Mouse (Mus musculus): ENCODE measurements around the gene Cggbp1. TPM values are rescaled to one million over a fixed set of nuclear protein-coding genes. Genes with fewer than 3 reads are reported as not detected.

Cggbp1 gene
- polyA plus RNA-seq, 1 experiment: 37.8 TPM

Other genes starting within 250 kb of the Cggbp1 start
- 0.04 and 0.06 TPM in 2 replicates for gene Csnka2ip, start 249.6 kb upstream of the Cggbp1 start, polyA plus RNA-seq (2012; rRNA removed)
- 16.0 and 16.4 TPM in 2 replicates for gene 4930453N24Rik, start 80.8 kb upstream of the Cggbp1 start, polyA plus RNA-seq (2012; rRNA removed)
- gene Zfp654, start 344 bp upstream of the Cggbp1 start, polyA plus RNA-seq (2012; rRNA removed): 9.2 and 11.3 TPM in 2 replicates

Data from frontal cortex, adult 2 months (tissue).